Mouse (Mus musculus) erythroblast, embryonic 14.5 days (primary cell): ENCODE data around the gene Actl9.

Experiments used
- GATA1 ChIP-seq: IDR thresholded peaks from 2 replicates; pipeline ENCODE4 v1.6.1; 2012; ENCODE audit warnings: low read length, inconsistent platforms, mixed read lengths
- TAL1 ChIP-seq: IDR thresholded peaks from 3 replicates; pipeline ENCODE4 v1.6.1; 2012; ENCODE audit warnings: low read length, inconsistent platforms, mixed read lengths

GRCm38 (mm10) chr17:33385705-33386104 lies 47.0 kb upstream of the Actl9 start:
- TF ChIP-seq GATA1, result no peak
- TF ChIP-seq TAL1, result no peak
